Mouse (Mus musculus) embryonic facial prominence, embryonic 13.5 days (tissue): ENCODE measurements around the gene Olfr561. TPM values are rescaled to one million over a fixed set of nuclear protein-coding genes. Genes with fewer than 3 reads are reported as not detected.

Experiments used
- ATAC-seq: fragments of 200-750 bp; cut with Nextera tagmentation; 2 replicates; pipeline ENCODE4 v1.8.0; 2017; ENCODE audit warnings: low read depth; ENCODE audit not compliant: insufficient number of reproducible peaks, insufficient read depth, low FRiP score, low TSS enrichment
- H3K27ac ChIP-seq: fragments of 300-500 bp; sonication (generic); 2 replicates; pipeline ENCODE4 v1.5.1; 2015; ENCODE audit warnings: moderate library complexity, mild to moderate bottlenecking, inconsistent platforms
- H3K27me3 ChIP-seq: fragments of 300-500 bp; sonication (generic); 2 replicates; pipeline ENCODE4 v1.6.1; 2015; ENCODE audit warnings: mild to moderate bottlenecking, inconsistent platforms
- H3K36me3 ChIP-seq: fragments of 300-500 bp; sonication (generic); 2 replicates; pipeline ENCODE4 v1.6.1; 2015; ENCODE audit warnings: mild to moderate bottlenecking, inconsistent platforms
- H3K4me1 ChIP-seq: fragments of 300-500 bp; sonication (generic); 2 replicates; pipeline ENCODE4 v1.6.1; 2015; ENCODE audit warnings: inconsistent platforms
- H3K4me2 ChIP-seq: fragments of 300-500 bp; sonication (generic); 2 replicates; pipeline ENCODE4 v1.6.1; 2015; ENCODE audit warnings: moderate library complexity, mild to moderate bottlenecking, inconsistent platforms
- H3K4me3 ChIP-seq: fragments of 300-500 bp; sonication (generic); 2 replicates; pipeline ENCODE4 v1.5.1; 2015; ENCODE audit warnings: mild to moderate bottlenecking, inconsistent platforms
- H3K9ac ChIP-seq: fragments of 300-500 bp; sonication (generic); 2 replicates; pipeline ENCODE4 v1.6.1; 2015; ENCODE audit warnings: mild to moderate bottlenecking, inconsistent platforms
- H3K9me3 ChIP-seq: fragments of 300-500 bp; sonication (generic); 2 replicates; pipeline ENCODE4 v1.6.1; 2016; ENCODE audit warnings: inconsistent platforms
- WGBS: fragments of 180-500 bp; shearing (Covaris S2); methylation state at CpG from one replicate; pipeline ENCODE4 v1.1.7; 2015; ENCODE audit warnings: mixed read lengths; 5-methylcytosine and 5-hydroxymethylcytosine counted together
- polyA plus RNA-seq: library from polyadenylated mRNA; unstranded; fragments of >200 nt; fragmentation: Nextera tagmentation; extraction: Ambion mirVana; gene quantifications from 2 replicates; pipeline ENCODE4 v1.2.1, GENCODE M21; 2015

Olfr561 gene
- not detected in 2 replicates for polyA plus RNA-seq

- ATAC-seq = no peak
- Histone ChIP-seq H3K27me3 (no peaks in the 10 kb centered on the region), H3K9me3 (no peaks in the 10 kb centered on the region), H3K4me3 (no peak within 1 kb of the TSS), H3K4me2 (no peak within 1 kb of the TSS), H3K27ac (no peak within 1 kb of the TSS), H3K9ac (no peak within 1 kb of the TSS), H3K36me3 (no peaks in the 10 kb centered on the region), H3K4me1 (no peaks in the 10 kb centered on the region)
- 77% methylated on average over 2 of the region's 2 CpGs for WGBS
Observed at GRCm38 (mm10) chr7:102770921-102771320, at the start of gene Olfr561. Gene Olfr561, plus strand, starts transcription at chr7:102771221.

DNA sequence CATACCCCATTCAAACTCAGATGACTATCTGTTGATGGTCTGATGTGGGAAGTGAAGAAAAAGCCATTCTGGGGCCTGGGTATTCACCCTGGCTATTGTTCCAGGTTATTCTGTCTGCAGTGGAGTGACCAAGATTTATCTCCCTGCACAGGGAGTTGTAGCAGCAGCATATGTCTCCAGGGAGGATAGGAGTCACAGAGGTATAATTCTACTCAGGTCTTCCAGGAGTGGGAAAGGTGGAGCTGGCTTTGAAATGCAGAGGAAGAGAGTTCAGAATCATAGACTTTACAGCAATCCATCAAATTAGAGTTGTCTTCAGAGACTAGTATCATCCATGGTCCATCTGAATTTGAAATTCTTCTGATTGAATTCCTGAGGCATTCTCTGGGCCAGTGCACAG, 43.6 kb upstream of the Olfr561 start, which contains the start of gene Olfr559:
Olfr559 (minus strand) TSS at position 101 of the 400 bp plus-strand sequence.
- Histone ChIP-seq H3K9ac (no peak within 1 kb of the TSS), H3K9me3 (no peaks in the 10 kb centered on the region), H3K36me3 (no peaks in the 10 kb centered on the region), H3K27ac (no peak within 1 kb of the TSS), H3K4me1 (no peaks in the 10 kb centered on the region), H3K4me2 (no peak within 1 kb of the TSS), H3K4me3 (no peak within 1 kb of the TSS), H3K27me3 (no peaks in the 10 kb centered on the region)
- no peak for ATAC-seq

- H3K4me3 ChIP-seq = no peak overlapping the region
- H3K4me2 ChIP-seq = no peak overlapping the region
- H3K9ac ChIP-seq = no peak overlapping the region
- no peaks in the 10 kb centered on the region for H3K9me3 ChIP-seq
- no peak; the same call in 1 of the 2 replicates for ATAC-seq
- H3K27me3 ChIP-seq = no peaks in the 10 kb centered on the region
- H3K36me3 ChIP-seq = no peaks in the 10 kb centered on the region
- no peaks in the 10 kb centered on the region for H3K4me1 ChIP-seq
- no peak overlapping the region for H3K27ac ChIP-seq
- WGBS = 74% methylated on average over 1 of the region's 1 CpGs
Observed at GRCm38 (mm10) chr7:102733793-102734192, 37.2 kb upstream of the Olfr561 start.

DNA sequence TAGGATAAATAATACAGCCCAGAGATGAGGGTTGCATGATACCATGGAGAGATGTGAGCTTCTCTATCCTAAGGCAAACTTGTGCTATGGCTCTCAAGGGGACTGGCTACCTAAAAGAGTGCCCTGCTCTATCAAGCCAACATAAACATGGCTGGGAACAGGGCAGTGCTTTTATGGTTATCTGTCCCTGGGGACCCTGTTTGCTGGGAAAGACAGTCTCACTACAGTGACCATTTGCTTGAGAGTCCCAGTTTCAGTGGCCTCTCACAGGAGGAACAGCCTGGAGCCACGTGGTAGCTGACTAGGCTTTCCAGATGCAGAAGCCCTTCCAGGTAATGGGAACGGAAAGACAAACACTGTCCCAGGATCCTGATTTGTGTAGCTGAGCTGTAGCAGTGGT, 33.3 kb upstream of the Olfr561 start:
- 53% methylated on average over 2 of the region's 2 CpGs for WGBS
- ATAC-seq = no peak
- no peaks in the 10 kb centered on the region for H3K4me1 ChIP-seq
- H3K4me2 ChIP-seq = no peak overlapping the region
- H3K9me3 ChIP-seq = no peaks in the 10 kb centered on the region
- H3K9ac ChIP-seq = no peak overlapping the region
- H3K27ac ChIP-seq = no peak overlapping the region
- no peaks in the 10 kb centered on the region for H3K36me3 ChIP-seq
- no peaks in the 10 kb centered on the region for H3K27me3 ChIP-seq
- no peak overlapping the region for H3K4me3 ChIP-seq

DNA sequence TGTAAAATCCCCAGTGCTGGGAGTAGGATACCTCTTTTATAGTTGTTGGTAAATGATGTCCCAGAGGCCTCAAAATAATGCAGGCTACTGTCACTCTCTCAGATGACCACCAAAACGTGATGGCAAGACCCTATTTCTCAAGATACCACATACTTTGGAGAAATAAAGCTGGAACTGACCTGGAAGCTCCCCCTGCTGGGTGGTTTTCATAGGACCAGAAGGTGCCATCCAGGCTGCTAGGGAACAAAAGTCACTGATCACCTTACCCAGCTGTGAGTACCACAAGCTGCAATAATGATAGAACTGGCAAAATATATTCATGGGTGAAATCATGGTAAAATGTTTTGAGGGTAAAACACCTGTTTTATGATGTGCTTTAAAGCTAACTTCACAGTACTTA, 18.9 kb upstream of the Olfr561 start:
- Histone ChIP-seq H3K4me1 (no peaks in the 10 kb centered on the region), H3K9ac (no peak overlapping the region), H3K4me3 (no peak overlapping the region), H3K27me3 (no peaks in the 10 kb centered on the region), H3K4me2 (no peak overlapping the region), H3K9me3 (no peaks in the 10 kb centered on the region), H3K36me3 (no peaks in the 10 kb centered on the region), H3K27ac (no peak overlapping the region)
- no peak for ATAC-seq
- WGBS = 20% methylated on average over 1 of the region's 1 CpGs

- Histone ChIP-seq H3K27me3 (no peaks in the 10 kb centered on the region), H3K27ac (no peak within 1 kb of the TSS), H3K9me3 (no peaks in the 10 kb centered on the region), H3K36me3 (no peaks in the 10 kb centered on the region), H3K4me3 (no peak within 1 kb of the TSS), H3K9ac (no peak within 1 kb of the TSS), H3K4me1 (no peaks in the 10 kb centered on the region), H3K4me2 (no peak within 1 kb of the TSS)
- no peak for ATAC-seq
- 63% methylated on average over 4 of the region's 4 CpGs for WGBS
Observed at GRCm38 (mm10) chr7:102759266-102759665, 11.8 kb upstream of the Olfr561 start, which contains the start of the genes Olfr560 and Olfr78. Gene Olfr560, minus strand, starts transcription at chr7:102759366. Gene Olfr78, minus strand, starts transcription at chr7:102759471.

DNA sequence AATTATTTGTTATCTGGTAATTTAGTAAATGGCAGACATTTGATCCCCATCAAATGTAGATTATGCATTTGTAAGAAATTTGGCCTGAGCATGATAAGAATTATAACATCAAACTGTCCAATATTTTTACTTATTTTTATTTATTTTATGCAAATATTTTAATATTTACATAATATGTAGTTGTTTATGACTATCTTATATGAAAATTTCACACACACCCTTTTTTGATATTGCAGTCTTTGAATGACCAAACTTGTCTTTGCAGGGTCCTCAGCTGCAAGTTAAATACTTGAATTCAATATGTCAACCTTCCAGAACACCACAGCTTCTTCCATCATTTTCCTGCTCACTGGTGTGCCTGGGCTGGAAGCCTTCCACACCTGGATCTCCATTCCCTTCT, 32.2 kb downstream of the Olfr561 start, which contains the start of gene Olfr564:
Olfr564 (plus strand) TSS at position 301 of the 400 bp plus-strand sequence.
- ATAC-seq = no peak
- Histone ChIP-seq H3K9ac (no peak within 1 kb of the TSS), H3K9me3 (no peaks in the 10 kb centered on the region), H3K36me3 (no peaks in the 10 kb centered on the region), H3K4me2 (no peak within 1 kb of the TSS), H3K4me1 (no peaks in the 10 kb centered on the region), H3K4me3 (no peak within 1 kb of the TSS), H3K27me3 (no peaks in the 10 kb centered on the region), H3K27ac (no peak within 1 kb of the TSS)

Other genes with a start within 250 kb of the Olfr561 start
- gene Olfr547, start 236.5 kb upstream of the Olfr561 start, polyA plus RNA-seq = not detected in 2 replicates
- not detected in 2 replicates for gene Olfr548-ps1, start 230.3 kb upstream of the Olfr561 start, polyA plus RNA-seq
- gene Olfr549, start 221.4 kb upstream of the Olfr561 start, polyA plus RNA-seq = not detected in 2 replicates
- gene Trim21, start 205.7 kb upstream of the Olfr561 start, polyA plus RNA-seq = 0.56 and 0.67 TPM in 2 replicates
- 0.51 TPM in 1 of 2 replicates, not detected in the other for gene Olfr550, start 199.8 kb upstream of the Olfr561 start, polyA plus RNA-seq
- gene Olfr551, start 179.3 kb upstream of the Olfr561 start, polyA plus RNA-seq = not detected in 2 replicates
- gene Olfr552, start 173.5 kb upstream of the Olfr561 start, polyA plus RNA-seq = not detected in 2 replicates
- gene Olfr553, start 153.0 kb upstream of the Olfr561 start, polyA plus RNA-seq = not detected in 2 replicates
- gene Olfr554, start 132.8 kb upstream of the Olfr561 start, polyA plus RNA-seq = not detected in 2 replicates
- not detected in 2 replicates for gene Olfr555, start 112.4 kb upstream of the Olfr561 start, polyA plus RNA-seq
- not detected in 2 replicates for gene Olfr556, start 106.3 kb upstream of the Olfr561 start, polyA plus RNA-seq
- 16.6 and 18.6 TPM in 2 replicates for gene Trim68, start 83.9 kb upstream of the Olfr561 start, polyA plus RNA-seq
- not detected in 2 replicates for gene Olfr557, start 75.3 kb upstream of the Olfr561 start, polyA plus RNA-seq
- gene Olfr558, start 69.0 kb upstream of the Olfr561 start, polyA plus RNA-seq = 0.08 and 0.15 TPM in 2 replicates
- gene Olfr33, start 52.2 kb upstream of the Olfr561 start, polyA plus RNA-seq = not detected in 2 replicates
- not detected in 2 replicates for gene Olfr559, start 43.7 kb upstream of the Olfr561 start, polyA plus RNA-seq
- not detected in 2 replicates for gene Olfr560, start 11.9 kb upstream of the Olfr561 start, polyA plus RNA-seq
- gene Olfr78, start 11.8 kb upstream of the Olfr561 start, polyA plus RNA-seq = 0.04 and 0.33 TPM in 2 replicates
- not detected in 2 replicates for gene Olfr564, start 32.3 kb downstream of the Olfr561 start, polyA plus RNA-seq
- gene Olfr566, start 87.5 kb downstream of the Olfr561 start, polyA plus RNA-seq = not detected in 2 replicates
- gene Olfr568, start 105.9 kb downstream of the Olfr561 start, polyA plus RNA-seq = 0.45 TPM in 1 of 2 replicates, not detected in the other
- gene Olfr569, start 119.7 kb downstream of the Olfr561 start, polyA plus RNA-seq = not detected in 2 replicates
- gene Olfr570, start 123.4 kb downstream of the Olfr561 start, polyA plus RNA-seq = not detected in 2 replicates
- 0.15 and 0.33 TPM in 2 replicates for gene Olfr571, start 146.3 kb downstream of the Olfr561 start, polyA plus RNA-seq
- gene Olfr572, start 153.2 kb downstream of the Olfr561 start, polyA plus RNA-seq = not detected in 2 replicates
- not detected in 2 replicates for gene Olfr573-ps1, start 171.4 kb downstream of the Olfr561 start, polyA plus RNA-seq
- gene Olfr574, start 177.2 kb downstream of the Olfr561 start, polyA plus RNA-seq = not detected in 2 replicates
- not detected in 2 replicates for gene Olfr575, start 187.6 kb downstream of the Olfr561 start, polyA plus RNA-seq
- not detected in 2 replicates for gene Olfr576, start 191.4 kb downstream of the Olfr561 start, polyA plus RNA-seq
- gene Olfr577, start 204.7 kb downstream of the Olfr561 start, polyA plus RNA-seq = not detected in 2 replicates
- gene Olfr578, start 218.1 kb downstream of the Olfr561 start, polyA plus RNA-seq = not detected in 2 replicates